Mouse (Mus musculus) kidney, adult 2 months (tissue): Measurements from ENCODE around the gene Sult1a1. TPM values are rescaled to one million over a fixed set of nuclear protein-coding genes. Genes with fewer than 3 reads are reported as not detected.
A peak's percentile ranks its signal among the peaks of the same experiment; 100 is the strongest.

Experiments used
- DNase-seq: peaks from one replicate; pipeline ENCODE4 v3.0.0; 2021
- H3K27ac ChIP-seq: fragments of 200-500 bp; 2 replicates; pipeline ENCODE4 v1.5.1; 2012; ENCODE audit warnings: low read depth, low read length, control low read depth, inconsistent platforms; ENCODE audit not compliant: insufficient read depth
- H3K27me3 ChIP-seq: fragments of 200-500 bp; replicated peaks from 2 replicates; pipeline ENCODE4 v1.6.1; 2012; ENCODE audit warnings: mild to moderate bottlenecking, moderate library complexity, low read length, inconsistent platforms; ENCODE audit not compliant: control insufficient read depth, insufficient read depth
- H3K36me3 ChIP-seq: fragments of 200-500 bp; 2 replicates; pipeline ENCODE4 v1.6.1; 2012; ENCODE audit warnings: mild to moderate bottlenecking, moderate library complexity, low read length, inconsistent platforms; ENCODE audit not compliant: control insufficient read depth, insufficient read depth
- H3K4me1 ChIP-seq: fragments of 200-500 bp; 2 replicates; pipeline ENCODE4 v1.6.1; 2011; ENCODE audit warnings: low read length; ENCODE audit not compliant: control insufficient read depth, insufficient read depth
- H3K4me3 ChIP-seq: fragments of 200-500 bp; 2 replicates; pipeline ENCODE4 v1.5.1; 2011; ENCODE audit warnings: mild to moderate bottlenecking, low read depth, low read length, control low read depth; ENCODE audit not compliant: insufficient read depth
- CTCF ChIP-seq: fragments of 200-500 bp; conservative IDR thresholded peaks from 2 replicates; pipeline ENCODE4 v1.5.1; 2011; ENCODE audit warnings: low read depth, mild to moderate bottlenecking, control low read depth, low read length, moderate library complexity, mixed read lengths; ENCODE audit not compliant: insufficient read depth, insufficient read length
- POLR2A ChIP-seq: fragments of 200-500 bp; IDR thresholded peaks from one replicate; pipeline ENCODE4 v1.6.1; 2011; ENCODE audit warnings: low read depth, low read length, control low read depth
- WGBS: fragments of 180-500 bp; shearing (Covaris S2); methylation state at CpG from one replicate; pipeline ENCODE4 v1.1.7; 2018; 5-methylcytosine and 5-hydroxymethylcytosine counted together
- polyA plus RNA-seq: library from polyadenylated mRNA; depleted of rRNA; stranded (reverse); fragments of >200 nt; gene quantifications from 2 replicates; pipeline ENCODE4 v1.2.3, GENCODE M21; 2012

The Sult1a1 gene
- polyA plus RNA-seq, 1 experiment = 29.0 TPM

DNA sequence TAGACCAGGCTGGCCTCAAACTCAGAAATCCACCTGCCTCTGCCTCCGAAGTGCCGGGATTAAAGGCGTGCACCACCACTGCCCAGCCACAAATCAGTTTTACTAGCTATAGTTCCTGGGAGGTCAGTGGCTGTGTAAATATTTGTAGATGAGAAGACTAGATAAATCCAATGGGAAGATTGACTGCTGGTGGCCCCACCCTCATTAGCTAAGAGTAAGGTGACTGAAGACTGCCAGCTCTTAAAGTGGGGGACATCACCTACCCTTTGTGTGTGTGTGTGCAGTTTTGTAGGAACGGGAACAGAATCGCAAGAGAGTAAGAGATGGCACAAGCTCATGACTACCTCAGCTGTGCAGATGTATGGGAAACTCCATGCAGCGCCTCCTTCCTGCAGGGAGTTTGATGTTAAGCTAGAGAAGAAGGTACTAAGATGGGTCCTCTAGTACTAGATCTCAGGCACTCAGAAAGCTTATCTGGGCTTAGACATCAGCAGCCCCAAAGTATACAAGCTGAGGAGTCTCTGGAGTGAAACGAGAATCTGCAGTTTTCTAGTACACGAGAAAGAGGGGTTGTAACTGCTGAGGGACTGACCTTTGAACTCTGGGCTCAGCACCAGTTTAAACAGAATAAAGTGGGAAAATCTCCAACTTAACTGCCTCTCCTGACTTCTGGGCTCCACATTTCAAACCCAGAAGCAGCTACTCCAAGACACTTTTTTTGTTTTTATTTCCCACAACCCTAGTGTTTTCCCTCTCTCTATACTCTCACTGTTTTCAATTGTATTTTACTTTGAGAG is 2.5 kb upstream of the Sult1a1 start:
- Histone ChIP-seq H3K27ac (no peak overlapping the region), H3K4me1 (peaks cover 17% of the 10 kb centered on the region), H3K27me3 (no peaks in the 10 kb centered on the region), H3K4me3 (no peak overlapping the region), H3K36me3 (no peaks in the 10 kb centered on the region)
- peak; percentile 77 for DNase-seq
- WGBS = 74% methylated on average over 8 of the region's 8 CpGs
- TF ChIP-seq CTCF = no peak
- TF ChIP-seq POLR2A = no peak

DNA sequence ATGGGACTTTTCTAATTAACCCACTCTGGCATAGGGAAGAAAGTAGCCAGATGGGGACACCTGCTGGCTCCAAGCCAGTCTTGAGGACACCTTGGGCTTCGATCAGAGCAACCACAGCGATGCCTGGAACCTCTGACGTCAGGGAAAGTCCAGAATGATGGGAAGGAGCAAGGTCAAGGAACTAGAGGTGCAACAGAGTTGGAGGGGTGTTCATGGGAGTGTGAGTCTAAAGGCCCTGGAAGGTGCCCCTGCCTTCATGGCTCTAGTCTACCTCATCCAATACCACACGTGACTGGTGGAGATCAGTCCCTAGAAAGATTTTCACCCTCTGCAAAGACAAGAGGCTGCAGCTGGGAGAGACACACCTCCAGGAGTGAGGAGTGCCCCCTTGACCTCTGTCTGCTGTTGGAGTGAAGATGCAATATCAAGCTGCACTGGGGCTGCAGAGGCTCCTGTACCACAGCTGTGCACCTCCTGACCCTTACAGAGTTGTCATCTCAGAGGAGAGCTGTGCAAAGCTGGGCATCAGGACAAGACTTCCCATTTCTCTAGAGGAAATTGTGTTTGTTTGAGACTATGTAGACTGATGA is 494 bp upstream of the Sult1a1 start:
- peak overlapping the region; percentile 88 for H3K27ac ChIP-seq
- DNase-seq = no peak
- H3K27me3 ChIP-seq = no peaks in the 10 kb centered on the region
- peaks cover 4% of the 10 kb centered on the region for H3K36me3 ChIP-seq
- TF ChIP-seq CTCF (no peak), POLR2A (no peak)
- 21% methylated on average over 4 of the region's 4 CpGs for WGBS
- no peak overlapping the region for H3K4me3 ChIP-seq
- H3K4me1 ChIP-seq = peaks cover 17% of the 10 kb centered on the region

DNA sequence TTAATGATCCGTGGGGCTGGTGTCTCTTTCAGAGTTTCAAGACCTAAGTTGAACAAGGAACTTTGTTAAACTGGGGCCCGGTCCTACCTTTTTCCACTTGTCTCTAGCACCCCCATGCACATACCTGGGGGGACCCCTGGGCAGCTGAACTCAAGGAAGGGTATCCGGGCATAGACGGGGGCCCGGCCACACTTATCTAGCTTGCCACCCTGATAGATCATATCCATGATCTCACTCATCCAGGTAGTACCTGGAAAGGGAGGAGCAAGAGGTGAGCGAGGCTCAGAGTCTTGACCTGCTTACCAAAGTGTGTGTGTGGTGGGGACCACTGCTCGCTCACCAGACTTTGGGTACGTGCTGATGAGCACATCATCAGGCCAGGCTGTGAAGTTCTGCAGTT is 1.1 kb downstream of the Sult1a1 start:
- Histone ChIP-seq H3K4me1 (peaks cover 17% of the 10 kb centered on the region), H3K36me3 (peaks cover 4% of the 10 kb centered on the region), H3K27me3 (no peaks in the 10 kb centered on the region), H3K4me3 (peak overlapping the region; percentile 19), H3K27ac (peak overlapping the region; percentile 88; the same call in 1 of the 2 replicates)
- DNase-seq = no peak
- 99% methylated on average over 8 of the region's 8 CpGs for whole genome bisulfite sequencing
- TF ChIP-seq POLR2A (no peak), CTCF (no peak)

DNA sequence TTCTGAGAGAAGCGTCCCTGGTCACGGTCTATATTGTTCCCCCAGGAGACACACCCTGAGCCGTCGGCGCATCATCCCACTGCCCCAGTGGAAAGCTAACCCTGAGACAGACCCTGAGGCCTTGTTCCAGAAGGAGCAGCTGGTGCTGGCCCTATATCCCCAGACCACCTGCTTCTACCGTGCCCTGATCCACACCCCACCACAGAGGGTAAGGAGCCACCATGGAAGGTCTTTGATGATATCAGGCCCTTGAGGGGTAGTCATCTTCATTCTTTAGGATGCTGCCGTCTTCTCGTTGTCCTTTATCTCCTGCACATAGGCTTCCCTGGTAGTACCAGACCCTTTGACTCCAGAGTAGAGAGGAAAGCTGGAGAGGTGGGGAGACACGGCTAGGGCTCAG is 4.1 kb downstream of the Sult1a1 start:
- H3K4me1 ChIP-seq = peaks cover 10% of the 10 kb centered on the region
- H3K27ac ChIP-seq = no peak overlapping the region
- no peak for DNase-seq
- no peak overlapping the region for H3K4me3 ChIP-seq
- no peaks in the 10 kb centered on the region for H3K27me3 ChIP-seq
- WGBS = 97% methylated on average over 9 of the region's 9 CpGs
- no peak for TF ChIP-seq POLR2A
- no peak for TF ChIP-seq CTCF
- H3K36me3 ChIP-seq = peaks cover 4% of the 10 kb centered on the region

DNA sequence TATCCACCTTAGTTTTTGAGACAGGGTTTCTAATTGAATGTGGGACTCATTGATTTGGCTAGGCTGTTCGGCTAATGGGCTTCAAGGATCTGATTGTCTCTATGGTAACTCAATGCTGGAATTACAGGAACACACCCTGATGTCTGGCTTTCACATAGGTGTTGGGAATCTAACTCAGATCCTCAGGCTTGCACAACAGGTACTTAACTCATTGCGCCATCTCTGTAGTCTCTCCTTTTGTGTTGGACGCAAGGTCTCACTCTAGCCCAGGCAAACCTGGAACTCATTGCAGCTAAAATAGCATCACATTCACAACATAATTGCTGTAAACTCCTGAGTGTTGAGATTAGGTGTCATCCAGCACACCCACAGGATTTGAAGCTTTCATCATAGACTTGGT is 6.1 kb downstream of the Sult1a1 start:
- H3K36me3 ChIP-seq = peaks cover 4% of the 10 kb centered on the region
- 97% methylated on average over 3 of the region's 3 CpGs for WGBS
- no peak overlapping the region for H3K4me3 ChIP-seq
- TF ChIP-seq CTCF (no peak), POLR2A (no peak)
- peaks cover under 1% of the 10 kb centered on the region; the same call in 1 of the 2 replicates for H3K4me1 ChIP-seq
- no peaks in the 10 kb centered on the region for H3K27me3 ChIP-seq
- no peak for DNase-seq
- no peak overlapping the region for H3K27ac ChIP-seq

DNA sequence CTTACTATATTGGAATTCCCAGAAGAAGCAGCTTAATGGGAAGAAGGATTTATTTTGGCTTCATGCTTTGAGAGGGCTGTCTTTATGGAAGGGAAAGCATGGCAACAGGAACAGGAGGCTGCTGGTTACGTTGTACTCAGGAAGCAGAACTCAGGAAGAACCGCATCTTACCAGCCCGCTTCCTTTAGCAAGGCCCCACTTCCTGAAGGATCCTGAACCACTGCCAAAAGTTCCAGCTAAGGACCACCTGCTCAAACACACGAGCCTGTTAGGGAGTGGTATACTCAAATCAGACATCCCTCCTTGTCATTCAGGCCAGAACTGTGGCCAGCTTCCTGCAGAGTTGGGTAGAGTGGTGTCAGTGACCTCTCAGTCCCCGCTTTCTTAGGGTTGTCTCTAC is 7.8 kb downstream of the Sult1a1 start:
- H3K27ac ChIP-seq = no peak overlapping the region
- 78% methylated on average over 5 of the region's 5 CpGs for WGBS
- no peak for TF ChIP-seq POLR2A
- TF ChIP-seq CTCF = no peak
- no peaks in the 10 kb centered on the region for H3K4me1 ChIP-seq
- H3K27me3 ChIP-seq = no peaks in the 10 kb centered on the region
- DNase-seq = no peak
- peaks cover 4% of the 10 kb centered on the region for H3K36me3 ChIP-seq
- no peak overlapping the region for H3K4me3 ChIP-seq

DNA sequence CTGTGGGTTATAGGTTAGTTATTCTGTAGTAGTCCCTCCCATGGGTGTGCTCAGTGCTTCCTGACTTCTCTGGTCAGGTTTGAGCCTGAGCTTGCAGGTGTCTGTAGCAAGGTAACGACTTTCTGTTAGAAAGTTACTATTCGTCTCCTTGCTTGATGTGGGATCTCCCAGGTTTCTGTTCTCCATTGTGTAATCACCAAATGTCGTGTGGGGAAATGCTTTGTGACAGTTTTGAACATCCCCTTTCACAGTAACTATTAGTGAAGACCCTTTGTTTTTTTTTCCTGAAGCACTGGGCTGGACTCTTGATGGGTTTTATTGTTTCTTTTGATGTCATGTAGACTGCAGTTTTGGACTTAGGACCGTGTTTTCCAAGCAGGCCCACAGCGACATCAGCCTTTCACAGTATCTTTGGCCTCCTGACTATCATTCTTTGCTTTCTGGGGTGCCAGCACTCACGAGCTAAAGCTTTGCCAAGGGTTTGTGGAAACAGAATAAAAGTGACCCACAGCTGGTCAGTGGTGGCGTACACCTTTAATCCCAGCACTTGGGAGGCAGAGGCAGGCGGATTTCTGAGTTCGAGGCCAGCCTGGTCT is 8.6 kb downstream of the Sult1a1 start:
- Histone ChIP-seq H3K36me3 (peaks cover under 1% of the 10 kb centered on the region), H3K27me3 (no peaks in the 10 kb centered on the region), H3K4me3 (no peak overlapping the region), H3K4me1 (no peaks in the 10 kb centered on the region), H3K27ac (no peak overlapping the region)
- no peak for TF ChIP-seq CTCF
- TF ChIP-seq POLR2A = no peak
- DNase-seq = no peak
- 80% methylated on average over 9 of the region's 9 CpGs for WGBS
